Mouse (Mus musculus): ENCODE results near the gene Stk32b.

GRCm38 (mm10) chr5:37720670-37721069 is 3.7 kb upstream of the Stk32b start:
- TF ChIP-seq CTCF (conservative IDR thresholded peaks at IDR 0.05; ENCODE audit: insufficient read depth, insufficient read length, low read depth, low read length) (no peak), POLR2A (IDR thresholded peaks at IDR 0.05; ENCODE audit: low read depth, low read length) (no peak)
